Mouse (Mus musculus): ENCODE results near the gene Pik3r1. TPM values are rescaled to one million over a fixed set of nuclear protein-coding genes. Genes with fewer than 3 reads are reported as not detected.

Gene Pik3r1
- polyA plus RNA-seq, 1 experiment, result 38.5 TPM

- no peak for DNase-seq (ENCODE audit: low read depth)
Measured at GRCm38 (mm10) chr13:101711301-101711700, 56.7 kb downstream of the Pik3r1 start.

- DNase-seq (ENCODE audit: low read depth), result no peak
Measured at GRCm38 (mm10) chr13:101709788-101710187, 58.2 kb downstream of the Pik3r1 start.

DNA sequence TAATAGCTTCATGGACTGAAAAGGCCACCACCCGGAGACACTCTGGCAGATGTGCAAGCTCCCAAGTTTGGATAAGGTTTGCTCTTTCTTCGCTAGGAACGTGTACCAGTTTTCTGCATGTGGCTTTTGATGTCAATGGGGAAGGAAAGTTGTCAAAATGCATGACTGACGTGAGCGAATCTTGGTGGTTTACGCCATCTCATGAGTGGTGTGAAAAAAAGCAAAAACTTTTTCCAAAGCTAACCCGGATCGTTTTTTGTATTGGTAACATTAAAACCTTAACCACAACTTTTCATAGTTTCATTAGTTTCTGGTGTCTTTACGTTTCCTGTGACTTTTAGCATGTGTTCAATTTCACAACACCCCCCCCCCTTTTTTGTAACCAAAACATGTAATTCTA is 60.8 kb downstream of the Pik3r1 start:
- DNase-seq (ENCODE audit: low read depth), result no peak

GRCm38 (mm10) chr13:101706426-101706825 is 61.6 kb downstream of the Pik3r1 start:
- DNase-seq (ENCODE audit: low read depth), result no peak

GRCm38 (mm10) chr13:101702096-101702775 is 65.8 kb downstream of the Pik3r1 start:
- DNase-seq (ENCODE audit: low read depth), result no peak

- DNase-seq (ENCODE audit: low read depth), result no peak
Measured at GRCm38 (mm10) chr13:101701632-101702031, 66.4 kb downstream of the Pik3r1 start.

- DNase-seq (ENCODE audit: low read depth), result no peak
Measured at GRCm38 (mm10) chr13:101699742-101700141, 68.3 kb downstream of the Pik3r1 start.

- DNase-seq (ENCODE audit: low read depth), result no peak
Measured at GRCm38 (mm10) chr13:101697966-101698365, 70.1 kb downstream of the Pik3r1 start.

DNA sequence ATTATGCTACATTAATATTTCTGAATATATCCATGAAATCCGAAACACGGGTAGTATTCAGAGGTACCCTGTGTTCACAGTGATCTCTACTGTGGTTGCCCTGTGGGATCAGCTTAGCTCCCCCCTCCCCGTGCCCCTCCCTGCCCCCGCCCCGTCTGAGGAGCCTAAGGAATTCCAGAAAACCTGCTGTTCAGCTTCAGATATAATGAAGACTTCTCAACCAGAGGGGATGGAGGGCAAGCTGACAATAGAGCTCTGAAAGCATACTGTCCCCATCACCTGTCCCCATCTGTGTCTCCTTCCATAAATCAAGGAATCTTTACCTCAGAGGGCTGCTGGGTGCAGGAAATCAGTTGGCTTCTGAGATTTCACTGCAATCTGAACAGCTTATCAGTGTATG is 70.6 kb downstream of the Pik3r1 start:
- no peak for DNase-seq (ENCODE audit: low read depth)

DNA sequence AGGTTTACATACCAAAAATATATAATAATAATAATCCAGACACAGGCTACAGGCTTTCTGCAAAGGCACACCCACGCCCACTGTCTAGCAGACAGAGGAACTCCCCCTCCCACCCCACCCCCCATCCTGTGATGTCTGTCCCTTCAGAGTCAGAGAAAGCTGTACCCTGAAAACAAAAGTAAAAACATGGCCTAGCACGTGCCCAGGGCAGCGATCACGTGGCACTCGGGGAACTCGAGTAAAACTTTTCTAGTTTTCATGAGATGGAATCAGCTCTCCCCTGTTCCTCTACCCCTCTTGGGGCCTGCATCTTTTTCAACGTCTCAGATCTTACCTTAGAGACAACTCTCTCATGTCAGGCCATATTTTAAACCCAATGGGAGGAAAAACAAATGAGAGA is 71.2 kb downstream of the Pik3r1 start:
- no peak for DNase-seq (ENCODE audit: low read depth)

DNA sequence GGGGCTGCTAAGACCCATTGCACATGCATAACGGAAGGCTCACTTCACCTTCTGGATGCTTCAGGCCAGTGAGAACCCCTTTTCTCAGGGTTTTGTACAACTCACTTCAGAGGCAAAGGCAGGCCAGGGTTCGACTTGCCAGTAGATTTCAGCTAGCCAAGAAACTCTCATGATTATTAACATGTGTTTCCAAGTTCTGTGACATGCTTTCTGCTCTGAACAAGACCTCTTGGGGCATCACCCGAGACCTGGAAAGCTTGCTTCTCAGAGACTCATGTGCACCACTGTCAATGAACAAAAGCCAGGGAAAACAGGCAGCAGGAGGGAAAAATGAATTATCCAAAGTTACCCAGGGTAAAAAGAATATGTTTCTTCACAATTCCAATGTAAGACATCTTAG is 71.7 kb downstream of the Pik3r1 start:
- no peak for DNase-seq (ENCODE audit: low read depth)

DNA sequence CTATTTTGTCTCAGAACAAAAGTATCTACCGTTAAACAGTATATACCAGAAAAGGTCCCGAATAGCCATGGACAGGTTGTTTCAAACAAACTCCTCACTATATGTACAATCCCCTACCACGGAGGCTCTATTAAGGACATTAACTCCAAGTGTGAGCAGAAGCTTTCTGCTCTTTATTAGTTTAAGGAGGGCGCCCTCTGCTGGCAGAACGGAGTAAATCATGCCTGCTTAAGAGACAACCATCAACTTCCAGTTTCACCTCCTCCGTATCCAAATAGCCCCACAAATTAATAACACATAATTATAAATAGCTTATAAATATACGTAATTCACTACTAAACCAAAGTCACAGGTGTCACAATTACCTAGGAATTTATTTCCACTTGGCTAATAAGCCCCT is 72.1 kb downstream of the Pik3r1 start:
- DNase-seq (ENCODE audit: low read depth), result no peak

DNA sequence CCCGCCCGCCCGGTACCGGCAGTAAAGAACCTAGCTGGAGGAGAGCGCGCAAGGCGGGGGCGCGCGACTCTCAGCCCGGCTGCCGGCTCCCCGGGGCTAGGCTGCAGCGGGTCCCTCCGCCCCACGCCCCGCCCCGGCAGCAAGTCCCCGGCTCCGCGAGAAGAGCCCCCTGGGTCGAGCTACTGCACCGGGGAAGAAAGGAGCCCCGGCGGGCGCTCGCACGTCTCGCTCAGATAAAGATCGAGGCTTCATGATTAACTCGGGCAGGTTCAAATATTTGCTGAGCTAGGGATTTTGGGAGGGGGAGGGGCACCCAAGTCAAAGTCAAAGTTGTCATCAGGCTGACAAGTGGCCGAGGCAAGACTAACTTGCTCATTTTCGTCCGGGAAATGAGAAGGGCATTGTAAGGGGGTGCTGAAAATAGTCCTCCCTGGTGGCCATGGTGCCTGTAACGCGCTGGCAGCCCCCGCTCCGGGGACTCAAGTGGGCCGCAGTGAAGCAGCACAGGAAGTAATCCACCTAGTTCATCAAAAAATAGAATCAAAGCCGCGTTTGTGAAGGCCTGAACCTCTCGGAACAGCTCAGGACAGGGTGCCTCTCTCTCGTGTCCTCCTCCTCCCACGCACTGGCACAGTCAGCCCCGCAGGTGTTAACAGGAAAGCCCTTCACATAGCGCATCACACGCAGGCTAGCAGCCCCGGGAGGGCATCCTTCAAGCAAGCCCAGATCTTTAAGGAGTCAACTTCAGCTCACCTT is 73.3 kb downstream of the Pik3r1 start:
- no peak for DNase-seq (ENCODE audit: low read depth)

- DNase-seq (ENCODE audit: low read depth), result no peak
Measured at GRCm38 (mm10) chr13:101693967-101694495, 74.0 kb downstream of the Pik3r1 start.

DNA sequence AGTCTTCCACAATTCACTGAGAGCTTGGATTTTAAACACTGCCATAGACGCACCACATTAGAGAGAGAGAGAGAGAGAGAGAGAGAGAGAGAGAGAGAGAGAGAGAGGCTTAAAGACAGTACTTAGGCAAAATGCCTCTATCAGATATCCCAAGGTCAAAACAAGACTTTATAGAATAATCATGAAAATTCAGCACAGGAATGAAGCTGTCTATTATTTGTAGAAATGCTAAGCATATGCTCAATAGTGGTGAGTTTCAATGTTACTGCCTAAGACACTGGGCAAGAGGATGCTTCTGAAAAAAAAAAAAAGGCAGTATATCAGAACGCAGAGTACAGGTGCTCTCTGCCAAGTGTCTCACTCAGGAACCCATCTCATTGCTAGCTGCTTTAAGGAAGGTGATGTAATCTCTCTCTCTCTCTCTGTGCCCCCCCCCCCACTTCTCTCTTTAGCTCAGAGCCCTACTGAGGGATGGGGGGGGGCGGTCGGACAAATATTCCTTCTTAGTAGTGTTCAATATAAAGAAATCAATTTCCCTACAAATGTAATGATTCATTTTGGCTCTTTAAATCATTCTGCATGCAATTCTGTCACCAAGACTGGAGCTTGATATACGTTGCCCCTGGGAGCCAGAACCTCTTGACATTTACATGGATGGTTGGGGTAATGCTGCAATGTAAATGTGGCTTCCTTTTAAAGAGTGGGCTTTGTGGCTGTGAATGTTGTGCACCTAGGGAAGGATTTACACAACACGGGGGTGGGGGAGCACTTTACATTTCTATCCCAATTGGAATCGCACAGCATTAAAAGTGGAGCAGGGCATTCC is 74.9 kb downstream of the Pik3r1 start:
- DNase-seq (ENCODE audit: low read depth), result no peak

- DNase-seq (ENCODE audit: low read depth), result no peak
Measured at GRCm38 (mm10) chr13:101692239-101692784, 75.7 kb downstream of the Pik3r1 start.

DNA sequence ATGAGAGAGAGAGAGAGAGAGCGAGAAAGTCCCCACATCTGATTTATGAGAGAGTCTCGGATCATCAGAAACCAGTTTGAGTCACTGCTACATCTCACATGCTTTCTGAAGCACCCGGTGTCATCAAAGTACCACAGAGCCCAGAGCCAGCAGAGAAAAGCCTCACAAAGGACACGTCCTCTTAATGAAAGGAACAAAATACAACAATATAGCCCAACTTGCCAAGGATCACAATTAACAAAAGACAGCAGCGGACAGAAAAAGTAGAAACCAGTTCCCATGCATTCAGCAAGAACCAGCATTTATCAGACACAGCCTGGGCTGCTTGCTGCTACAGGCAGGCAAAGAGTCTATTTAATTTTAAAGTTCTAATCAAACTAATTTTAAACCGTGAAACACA is 76.3 kb downstream of the Pik3r1 start:
- DNase-seq (ENCODE audit: low read depth), result no peak

DNA sequence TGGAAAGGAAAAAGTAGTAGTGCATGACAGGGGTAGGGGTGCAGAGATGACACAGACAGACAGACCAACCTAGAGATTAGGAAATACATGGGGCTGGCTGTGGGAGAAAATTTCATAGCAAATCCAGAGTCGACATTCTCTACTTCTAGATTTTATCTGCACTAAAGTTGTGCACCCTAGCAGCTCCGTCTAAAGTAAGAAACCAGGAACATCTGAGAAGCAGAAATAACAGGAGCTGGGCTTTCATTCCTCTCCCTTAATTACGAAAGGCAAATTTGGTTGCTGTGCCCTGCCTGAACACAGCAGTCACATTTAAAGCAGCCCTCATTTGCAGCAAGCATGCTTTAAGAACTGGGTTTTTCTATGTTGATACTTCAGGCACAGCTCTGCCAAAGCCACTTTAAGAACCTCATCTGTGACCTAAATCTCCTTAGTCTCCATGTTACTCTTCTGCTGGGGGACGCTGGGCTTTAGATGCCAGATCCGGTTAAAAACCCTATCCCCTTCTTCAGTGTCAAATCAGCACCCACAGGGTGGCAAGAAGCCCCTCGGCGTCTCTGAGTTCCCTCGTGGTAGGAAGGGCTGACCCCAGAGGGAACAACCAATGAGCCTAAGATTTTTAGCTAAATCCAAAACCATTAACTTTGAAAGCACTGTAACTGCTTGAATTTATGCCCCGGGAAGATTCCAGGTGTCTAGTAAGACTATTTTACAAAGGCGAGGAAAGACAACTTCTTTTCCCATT is 76.9 kb downstream of the Pik3r1 start:
- DNase-seq (ENCODE audit: low read depth), result no peak

GRCm38 (mm10) chr13:101690167-101690566 is 77.8 kb downstream of the Pik3r1 start:
- no peak for DNase-seq (ENCODE audit: low read depth)

- no peak for DNase-seq (ENCODE audit: low read depth)
Measured at GRCm38 (mm10) chr13:101686256-101686655, 81.8 kb downstream of the Pik3r1 start.

DNA sequence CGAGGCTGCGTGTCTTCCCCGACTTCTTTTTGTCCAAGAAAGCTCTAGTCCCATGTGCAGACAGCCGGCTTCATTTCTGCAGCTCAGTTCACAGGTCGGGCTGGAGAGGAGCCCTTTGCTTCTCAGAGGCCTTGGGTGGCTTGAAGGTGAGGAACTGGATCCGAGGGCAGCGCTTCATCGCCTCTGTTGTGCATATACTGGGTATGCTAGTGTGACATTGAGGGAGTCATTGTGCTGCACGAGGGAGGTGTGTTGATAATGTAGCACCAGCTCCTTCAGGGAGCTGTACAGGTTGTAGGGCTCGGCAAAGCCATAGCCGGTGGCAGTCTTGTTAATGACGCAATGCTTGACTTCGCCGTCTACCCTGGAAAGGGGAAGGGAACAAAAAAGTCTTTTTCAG is 83.3 kb downstream of the Pik3r1 start:
- no peak for DNase-seq (ENCODE audit: low read depth)

Measured in gonadal fat pad, adult 2 months (tissue).